Mouse (Mus musculus) MEL (cell line): Measurements from ENCODE around the gene Atxn1l. TPM values are rescaled to one million over a fixed set of nuclear protein-coding genes. Genes with fewer than 3 reads are reported as not detected.

ENCODE experiments used
- DNase-seq: peaks from one replicate; pipeline ENCODE4 v3.0.0; 2011; ENCODE audit warnings: low read depth, low spot score
- H3K27ac ChIP-seq: 2 replicates; pipeline ENCODE4 v1.5.1; 2012; ENCODE audit warnings: low read depth, mild to moderate bottlenecking, control low read depth, low read length, moderate library complexity; ENCODE audit not compliant: control insufficient read depth
- H3K27me3 ChIP-seq, 2 experiments: fragments of 150-350 bp in 1 of 2; sonication (generic) in 1 of 2; 2 replicates each; pipeline ENCODE4 v1.6.1; 2012; ENCODE audit warnings: low read length in 2 of 2, mild to moderate bottlenecking in 2 of 2, improper control_type of control experiment in 1 of 2, moderate library complexity in 1 of 2; ENCODE audit not compliant: insufficient read depth in 2 of 2, control insufficient read depth in 1 of 2
- H3K36me3 ChIP-seq, 2 experiments: 2 replicates each; pipeline ENCODE4 v1.6.1; 2012 to 2014; ENCODE audit warnings: low read length in 2 of 2, improper control_type of control experiment in 1 of 2, inconsistent platforms in 1 of 2, mild to moderate bottlenecking in 1 of 2; ENCODE audit not compliant: insufficient read depth in 2 of 2, control insufficient read depth in 1 of 2
- H3K4me1 ChIP-seq, 2 experiments: fragments of 150-350 bp in 1 of 2; sonication (generic) in 1 of 2; 2 replicates each; pipeline ENCODE4 v1.6.1; 2012; ENCODE audit warnings: low read length in 2 of 2, improper control_type of control experiment in 1 of 2, mild to moderate bottlenecking in 1 of 2; ENCODE audit not compliant: insufficient read depth in 2 of 2, control insufficient read depth in 1 of 2
- H3K4me3 ChIP-seq, 2 experiments: fragments of 150-350 bp in 1 of 2; sonication (generic) in 1 of 2; 2 replicates each; pipeline ENCODE4 v1.5.1; 2012; ENCODE audit warnings: low read depth in 2 of 2, low read length in 2 of 2, mild to moderate bottlenecking in 2 of 2, moderate library complexity in 2 of 2, control low read depth in 1 of 2, improper control_type of control experiment in 1 of 2; ENCODE audit not compliant: control insufficient read depth in 1 of 2, insufficient read depth in 1 of 2
- H3K79me2 ChIP-seq: 2 replicates; pipeline ENCODE4 v1.6.1; 2012; ENCODE audit warnings: mild to moderate bottlenecking, low read length, moderate library complexity; ENCODE audit not compliant: control insufficient read depth, poor library complexity, insufficient read depth
- H3K9ac ChIP-seq: 2 replicates; pipeline ENCODE4 v1.6.1; 2012; ENCODE audit warnings: low read depth, mild to moderate bottlenecking, control low read depth, low read length, moderate library complexity; ENCODE audit not compliant: control insufficient read depth, poor library complexity, severe bottlenecking
- H3K9me3 ChIP-seq: fragments of 150-350 bp; sonication (generic); replicated peaks from 2 replicates; pipeline ENCODE4 v1.6.1; 2012; ENCODE audit warnings: mild to moderate bottlenecking, low read length, improper control_type of control experiment, moderate library complexity; ENCODE audit not compliant: insufficient read depth
- CHD1 ChIP-seq: IDR thresholded peaks from 2 replicates; pipeline ENCODE4 v1.6.1; 2012; ENCODE audit warnings: low read depth, mild to moderate bottlenecking, inconsistent platforms, low read length, improper control_type of control experiment
- E2F4 ChIP-seq: IDR thresholded peaks from 2 replicates; pipeline ENCODE4 v1.6.1; 2011; ENCODE audit warnings: low read depth, low read length, improper control_type of control experiment, borderline replicate concordance
- ELF1 ChIP-seq: IDR thresholded peaks from 2 replicates; pipeline ENCODE4 v1.6.1; 2014; ENCODE audit warnings: low read depth, mild to moderate bottlenecking, inconsistent platforms, low read length, improper control_type of control experiment, moderate library complexity
- ETS1 ChIP-seq: IDR thresholded peaks from 2 replicates; pipeline ENCODE4 v1.6.1; 2012; ENCODE audit warnings: low read depth, mild to moderate bottlenecking, inconsistent platforms, low read length, improper control_type of control experiment, moderate library complexity
- GATA1 ChIP-seq: IDR thresholded peaks from 2 replicates; pipeline ENCODE4 v1.6.1; 2011; ENCODE audit warnings: low read depth, low read length, improper control_type of control experiment
- HCFC1 ChIP-seq: IDR thresholded peaks from 2 replicates; pipeline ENCODE4 v1.6.1; 2012; ENCODE audit warnings: low read depth, mild to moderate bottlenecking, inconsistent platforms, low read length, improper control_type of control experiment, moderate library complexity
- MEF2A ChIP-seq: IDR thresholded peaks from 2 replicates; pipeline ENCODE4 v1.6.1; 2014; ENCODE audit warnings: low read depth, mild to moderate bottlenecking, inconsistent platforms, low read length, improper control_type of control experiment; ENCODE audit not compliant: poor library complexity, insufficient replicate concordance, severe bottlenecking; ENCODE audit errors: extremely low read depth
- MXI1 ChIP-seq: IDR thresholded peaks from 2 replicates; pipeline ENCODE4 v1.6.1; 2011; ENCODE audit warnings: mild to moderate bottlenecking, low read depth, low read length, improper control_type of control experiment
- MYC ChIP-seq: IDR thresholded peaks from 2 replicates; pipeline ENCODE4 v1.6.1; 2011; ENCODE audit warnings: low read depth, mild to moderate bottlenecking, low read length, improper control_type of control experiment, moderate library complexity
- NELFE ChIP-seq: IDR thresholded peaks from 2 replicates; pipeline ENCODE4 v1.6.1; 2011; ENCODE audit warnings: low read depth, low read length, improper control_type of control experiment
- NRF1 ChIP-seq: IDR thresholded peaks from 2 replicates; pipeline ENCODE4 v1.6.1; 2014; ENCODE audit warnings: low read depth, mild to moderate bottlenecking, inconsistent platforms, low read length, improper control_type of control experiment, moderate library complexity; ENCODE audit not compliant: poor library complexity, insufficient read depth, severe bottlenecking
- POLR2A ChIP-seq, 2 experiments: IDR thresholded peaks; 2 replicates each; pipeline ENCODE4 v1.6.1; 2011 to 2012; ENCODE audit warnings: low read length in 2 of 2, mild to moderate bottlenecking in 2 of 2, control low read depth in 1 of 2, improper control_type of control experiment in 1 of 2, low read depth in 1 of 2, moderate library complexity in 1 of 2; ENCODE audit not compliant: control insufficient read depth in 1 of 2, insufficient read depth in 1 of 2, poor library complexity in 1 of 2
- RCOR1 ChIP-seq: IDR thresholded peaks from 2 replicates; pipeline ENCODE4 v1.6.1; 2012; ENCODE audit warnings: low read depth, mild to moderate bottlenecking, inconsistent platforms, low read length, improper control_type of control experiment
- TAL1 ChIP-seq: IDR thresholded peaks from 2 replicates; pipeline ENCODE4 v1.6.1; 2012; ENCODE audit warnings: mild to moderate bottlenecking, inconsistent platforms, low read length, moderate library complexity, mixed read lengths
- UBTF ChIP-seq: IDR thresholded peaks from 2 replicates; pipeline ENCODE4 v1.6.1; 2012; ENCODE audit warnings: low read depth, mild to moderate bottlenecking, inconsistent platforms, low read length, improper control_type of control experiment, moderate library complexity, borderline replicate concordance; ENCODE audit not compliant: insufficient read depth
- USF1 ChIP-seq: IDR thresholded peaks from 2 replicates; pipeline ENCODE4 v1.6.1; 2014; ENCODE audit warnings: low read depth, mild to moderate bottlenecking, inconsistent platforms, low read length, improper control_type of control experiment, moderate library complexity
- USF2 ChIP-seq, 2 experiments: IDR thresholded peaks; 2 replicates each; pipeline ENCODE4 v1.6.1; 2011 to 2012; ENCODE audit warnings: improper control_type of control experiment in 2 of 2, low read length in 2 of 2, borderline replicate concordance in 1 of 2, inconsistent platforms in 1 of 2, low read depth in 1 of 2, mild to moderate bottlenecking in 1 of 2; ENCODE audit not compliant: insufficient read depth in 1 of 2
- ZC3H11A ChIP-seq: IDR thresholded peaks from 2 replicates; pipeline ENCODE4 v1.6.1; 2012; ENCODE audit warnings: low read depth, mild to moderate bottlenecking, inconsistent platforms, low read length, improper control_type of control experiment
- ZKSCAN1 ChIP-seq: IDR thresholded peaks from 2 replicates; pipeline ENCODE4 v1.6.1; 2012; ENCODE audit warnings: low read depth, mild to moderate bottlenecking, inconsistent platforms, low read length, improper control_type of control experiment, moderate library complexity
- ZNF384 ChIP-seq: IDR thresholded peaks from 2 replicates; pipeline ENCODE4 v1.6.1; 2012; ENCODE audit warnings: low read depth, mild to moderate bottlenecking, inconsistent platforms, low read length, improper control_type of control experiment
- polyA plus RNA-seq, 2 experiments: library from polyadenylated mRNA; stranded (reverse) in 1 of 2; unstranded in 1 of 2; fragments of >175 nt in 1 of 2; fragments of >200 nt in 1 of 2; gene quantifications; 2 replicates each; pipeline versions ENCODE4 v1.2.1 to v1.2.4; 2012; ENCODE audit warnings: low replicate concordance in 2 of 2, low read depth in 1 of 2; ENCODE audit not compliant: insufficient read length in 2 of 2, insufficient read depth in 1 of 2, missing spikeins in 1 of 2
- total RNA-seq: library from RNA; depleted of rRNA; stranded (reverse); fragments of 300-350 nt; gene quantifications from 2 replicates; pipeline ENCODE4 v1.2.3, GENCODE M21; 2012

The Atxn1l gene
- total and polyA plus RNA-seq, 3 experiments, result 4.1 to 9.5 TPM; not detected in 1

DNA sequence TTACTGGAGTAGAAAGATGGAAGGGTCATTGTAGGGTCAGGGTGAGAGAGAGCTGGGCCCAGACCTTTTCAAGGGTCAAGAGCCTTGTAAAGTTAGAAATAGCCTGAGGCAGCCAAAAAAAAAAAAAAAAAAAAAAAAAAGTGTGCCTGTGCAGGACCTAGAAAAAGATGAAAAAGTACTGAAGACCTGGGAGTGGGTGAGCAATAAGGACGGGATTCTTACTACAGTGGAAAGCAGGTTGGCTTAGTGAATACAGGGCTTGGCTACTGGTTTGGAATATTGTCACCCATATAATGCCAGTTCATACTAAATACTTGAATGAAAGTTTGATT is 476 bp upstream of the Atxn1l start:
- Histone ChIP-seq H3K36me3 (no peaks in the 10 kb centered on the region; a peak in 2 of 4 replicates), H3K4me3 (peak overlapping the region; percentile 11 to 34; a peak in 3 of 4 replicates), H3K27ac (no peak overlapping the region), H3K9me3 (no peaks in the 10 kb centered on the region), H3K79me2 (peaks cover 11% of the 10 kb centered on the region), H3K27me3 (no peaks in the 10 kb centered on the region), H3K9ac (0 out of 2 replicates have a peak overlapping the region, but pooled peaks have one; percentile 21), H3K4me1 (peaks cover 4% of the 10 kb centered on the region in 2 experiments; a peak in 3 of 4 replicates)
- no peak for DNase-seq
- TF ChIP-seq GATA1 (no peak), ZNF384 (peak; percentile 38)

DNA sequence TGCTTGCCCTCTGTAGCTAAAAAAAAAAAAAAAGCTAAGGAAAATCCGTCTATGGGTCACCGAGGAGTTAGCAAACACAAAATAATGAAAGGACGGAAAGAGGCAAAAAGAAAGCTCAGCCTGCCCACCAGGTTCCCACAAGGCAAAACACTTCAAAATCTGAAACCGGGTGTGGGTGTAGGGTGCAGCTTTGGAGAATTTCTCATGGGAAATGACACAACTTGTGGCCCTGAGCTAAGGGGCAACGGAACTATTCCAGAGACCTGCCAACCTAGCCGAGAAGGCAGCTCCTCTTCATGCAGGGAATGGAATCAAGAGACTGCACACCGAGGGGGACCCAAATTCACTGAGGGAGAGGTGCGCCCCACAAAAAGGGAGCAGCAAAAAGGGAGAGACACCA is 720 bp downstream of the Atxn1l start:
- H3K36me3 ChIP-seq, result no peaks in the 10 kb centered on the region; a peak in 2 of 4 replicates
- peak overlapping the region; percentile 85 for H3K9ac ChIP-seq
- no peak for TF ChIP-seq UBTF
- no peak for TF ChIP-seq TAL1
- no peak for TF ChIP-seq USF1
- TF ChIP-seq GATA1, result no peak
- TF ChIP-seq MYC, result no peak
- no peak for TF ChIP-seq RCOR1
- no peak for TF ChIP-seq POLR2A (IDR thresholded peaks at IDR 0.05; ENCODE audit: control insufficient read depth in 1 of 2, insufficient read depth in 1 of 2, low read depth in 1 of 2, low read length in 2 of 2, poor library complexity in 1 of 2)
- peak overlapping the region; percentile 74 to 81 for H3K4me3 ChIP-seq
- H3K27me3 ChIP-seq, result no peaks in the 10 kb centered on the region
- no peak overlapping the region for H3K27ac ChIP-seq
- H3K9me3 ChIP-seq, result no peaks in the 10 kb centered on the region
- H3K79me2 ChIP-seq, result peaks cover 11% of the 10 kb centered on the region
- H3K4me1 ChIP-seq, result peaks cover 4% of the 10 kb centered on the region in 2 experiments; a peak in 3 of 4 replicates
- no peak for DNase-seq

DNA sequence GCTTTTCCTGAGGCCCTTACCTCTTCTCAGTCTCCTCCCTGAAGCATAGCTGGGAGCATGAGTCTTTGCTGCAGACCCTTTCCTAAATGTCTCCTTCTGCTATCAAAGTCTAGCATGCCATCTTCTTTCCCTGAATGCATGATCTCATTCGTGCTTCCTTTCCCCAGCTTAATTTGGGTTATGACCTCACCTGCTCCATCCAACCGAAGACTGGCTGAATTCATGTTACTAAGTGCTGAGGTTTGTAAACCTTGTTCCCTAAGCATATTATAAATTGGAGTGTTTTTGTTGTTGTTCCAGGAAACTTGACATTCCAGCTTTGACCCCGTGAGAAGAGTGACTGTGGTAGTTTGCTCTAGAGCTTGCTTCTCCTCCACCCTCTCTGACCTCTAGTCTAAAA is 3.5 kb downstream of the Atxn1l start:
- Histone ChIP-seq H3K27me3 (no peaks in the 10 kb centered on the region), H3K36me3 (no peaks in the 10 kb centered on the region; a peak in 2 of 4 replicates), H3K9ac (no peak overlapping the region), H3K9me3 (no peaks in the 10 kb centered on the region), H3K4me1 (peaks cover 4% of the 10 kb centered on the region in 2 experiments; a peak in 3 of 4 replicates)
- no peak for DNase-seq
- no peak for TF ChIP-seq ELF1
- TF ChIP-seq, all 39 proteins: peak for 0
- Histone ChIP-seq H3K4me3 (no peak overlapping the region), H3K27ac (no peak overlapping the region), H3K79me2 (peaks cover 11% of the 10 kb centered on the region)

DNA sequence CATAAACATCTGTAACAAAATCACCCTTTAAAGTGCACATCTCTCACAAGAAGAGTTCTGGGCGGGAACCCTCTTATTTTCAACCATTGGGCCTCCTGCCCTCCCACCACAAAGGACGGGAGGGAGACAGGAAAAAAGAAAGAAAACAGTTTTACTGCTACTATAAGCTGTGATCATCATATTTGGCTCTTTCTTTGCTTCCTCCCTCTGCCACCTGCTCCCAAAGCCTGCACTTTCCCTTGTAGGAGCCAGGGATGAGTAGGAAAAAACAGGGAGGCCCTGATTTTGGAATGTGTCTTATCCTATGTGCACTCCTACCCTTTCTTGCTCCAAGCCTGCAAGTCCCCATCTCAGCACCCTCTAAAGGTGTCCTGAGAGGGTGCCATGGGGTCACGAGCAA is 6.5 kb downstream of the Atxn1l start:
- no peak overlapping the region for H3K27ac ChIP-seq
- no peaks in the 10 kb centered on the region for H3K79me2 ChIP-seq
- no peaks in the 10 kb centered on the region for H3K9me3 ChIP-seq
- DNase-seq, result no peak
- H3K4me3 ChIP-seq, result no peak overlapping the region
- no peaks in the 10 kb centered on the region; a peak in 2 of 4 replicates for H3K36me3 ChIP-seq
- no peak overlapping the region for H3K9ac ChIP-seq
- no peaks in the 10 kb centered on the region for H3K4me1 ChIP-seq
- H3K27me3 ChIP-seq, result no peaks in the 10 kb centered on the region
- TF ChIP-seq ZKSCAN1 (no peak), RCOR1 (no peak), HCFC1 (no peak), NRF1 (no peak), NELFE (no peak), ETS1 (no peak), UBTF (no peak), MXI1 (no peak), MEF2A (no peak), E2F4 (no peak), ZC3H11A (no peak), USF2 (IDR thresholded peaks at IDR 0.05; ENCODE audit: borderline replicate concordance in 1 of 2, insufficient read depth in 1 of 2, low read depth in 1 of 2, low read length in 2 of 2) (no peak), CHD1 (no peak)
